Mouse (Mus musculus) heart, adult 8-10 months (tissue): ENCODE data around the gene Sh2b2. TPM values are rescaled to one million over a fixed set of nuclear protein-coding genes. Genes with fewer than 3 reads are reported as not detected.
"Not testable (repeated sequence)": the region's sequence is repeated elsewhere in the genome, so short reads cannot be mapped to it uniquely, and the experiment has no call there.

ENCODE experiments used
- DNase-seq: peaks from one replicate; pipeline ENCODE4 v3.0.0; 2022; ENCODE audit warnings: low spot score
- total RNA-seq, 4 experiments: library from RNA; stranded (reverse); gene quantifications; 2 replicates each; pipeline ENCODE4 v1.2.4; 2022

The Sh2b2 gene
- total RNA-seq, 4 experiments from 2014 or later = 0.24 to 0.82 (median 0.53) TPM

DNA sequence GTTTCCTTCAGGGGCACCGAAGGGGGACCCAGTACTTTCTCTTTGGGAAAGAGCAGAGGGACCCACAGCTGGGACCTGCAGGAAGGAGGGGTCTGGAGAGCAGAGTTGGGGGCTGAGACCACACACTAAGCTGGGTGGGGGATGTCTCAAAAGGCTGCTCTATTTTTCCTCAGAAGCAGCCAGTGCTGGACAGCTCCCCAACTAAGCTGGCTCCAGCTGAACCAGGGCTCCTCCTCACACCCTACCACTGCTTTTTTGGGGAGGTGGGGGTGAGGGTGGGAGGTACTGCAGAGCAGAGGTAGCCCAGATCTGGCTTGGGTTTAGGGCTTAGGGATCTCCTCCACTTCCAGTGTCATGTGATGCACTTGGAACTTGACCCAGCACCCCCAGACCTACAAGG lies 6.0 kb downstream of the Sh2b2 start:
- no peak for DNase-seq

- DNase-seq = no peak
These were observed 8.7 kb downstream of the Sh2b2 start for GRCm38 (mm10) chr5:136237607-136238006.

DNA sequence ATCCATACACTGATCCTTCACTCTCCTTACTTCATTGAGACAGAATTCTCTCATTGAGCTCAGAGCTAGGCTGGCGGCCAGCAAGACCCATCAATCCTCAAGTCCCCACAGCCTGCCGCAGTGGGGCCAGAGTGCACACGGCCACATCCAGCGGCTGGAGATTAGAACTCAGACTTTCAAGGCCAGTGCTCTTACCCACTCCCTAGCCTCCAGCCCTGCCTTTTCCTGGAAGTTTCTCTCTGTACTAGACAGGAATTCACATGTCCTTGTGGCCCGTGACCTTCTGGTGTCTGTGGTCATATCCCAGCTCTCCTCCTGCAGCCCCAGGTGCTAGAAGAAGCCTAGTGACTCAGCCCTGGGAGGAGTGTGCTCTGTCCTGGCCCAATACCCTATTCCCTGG lies 9.7 kb downstream of the Sh2b2 start:
- no peak for DNase-seq

DNA sequence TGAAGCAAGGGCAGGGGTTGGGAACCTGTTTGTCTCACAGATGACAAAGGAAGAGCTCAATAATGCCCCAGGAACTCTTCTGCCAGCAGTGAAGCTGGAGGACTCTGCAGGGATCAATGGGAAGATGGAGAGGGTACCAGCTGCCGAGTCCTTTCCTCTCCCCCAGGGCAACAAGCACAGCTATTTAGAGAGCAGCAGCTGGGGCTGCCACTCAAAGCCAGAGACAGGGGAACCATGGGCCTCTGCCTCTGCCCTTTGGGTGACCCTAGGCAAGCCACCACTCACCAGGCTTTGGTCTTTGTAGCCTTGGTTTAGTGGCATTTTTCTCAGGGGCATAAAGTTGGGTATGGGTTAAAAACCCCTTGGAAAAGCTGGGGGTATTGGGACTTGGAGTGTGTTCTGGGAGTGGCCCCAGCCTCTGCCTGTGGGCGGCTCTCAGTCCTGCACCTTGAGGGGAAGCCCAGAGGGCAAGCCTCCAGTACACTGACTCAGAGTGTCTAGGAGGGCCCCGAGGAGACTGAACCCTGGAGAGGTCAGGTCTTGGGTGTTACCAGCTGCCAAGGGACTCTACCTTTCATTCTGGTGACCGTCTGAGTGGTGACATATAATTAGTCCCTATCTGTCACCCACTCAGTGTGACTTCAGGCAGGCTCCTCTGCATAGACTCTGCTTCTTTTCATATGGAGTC lies 15.9 kb downstream of the Sh2b2 start:
- DNase-seq = no peak

- DNase-seq = no peak
These were observed 20.0 kb downstream of the Sh2b2 start for GRCm38 (mm10) chr5:136226246-136226876.

DNA sequence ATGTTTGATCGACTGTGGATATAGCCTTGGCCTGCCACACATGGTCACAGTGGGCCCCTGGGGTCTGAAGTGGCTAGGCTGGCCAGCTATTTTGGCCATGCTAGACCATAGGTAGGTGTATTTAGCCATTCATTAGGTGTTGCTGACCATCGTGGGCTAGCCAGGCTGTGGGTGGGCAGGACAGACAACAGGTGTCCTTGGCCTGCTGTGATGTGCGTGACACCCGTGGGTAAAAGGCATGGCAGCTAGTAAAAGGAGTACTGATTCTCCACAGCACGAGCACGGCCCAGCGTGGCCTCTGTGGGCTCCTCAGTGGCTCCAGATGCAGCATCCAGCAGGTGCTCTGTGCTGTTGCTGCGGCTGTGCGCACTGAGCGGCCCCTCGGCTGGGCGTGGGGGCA lies 27.8 kb downstream of the Sh2b2 start:
- no peak for DNase-seq

DNA sequence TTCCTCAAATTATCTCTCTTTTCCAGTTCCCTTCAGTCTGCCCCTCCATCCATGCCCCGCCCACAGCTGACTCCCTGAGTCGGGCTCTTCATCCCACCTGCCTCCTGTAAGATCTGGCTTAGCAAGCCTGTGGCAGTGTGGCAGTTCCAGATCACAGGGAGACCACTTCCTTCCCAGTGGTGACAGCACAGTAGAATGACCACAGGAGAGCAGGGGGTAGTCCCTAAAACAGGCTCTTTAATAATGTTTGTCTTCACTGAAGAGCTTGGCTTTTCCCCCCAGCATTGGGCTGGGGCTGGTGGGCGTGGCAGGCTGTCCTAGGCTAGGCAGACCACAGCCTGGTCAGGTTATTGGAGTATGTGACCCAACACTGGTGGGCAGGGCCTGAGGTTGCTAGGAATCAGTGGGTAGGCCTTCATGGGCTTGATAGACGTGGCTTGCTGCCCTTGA lies 28.4 kb downstream of the Sh2b2 start:
- no peak for DNase-seq

DNA sequence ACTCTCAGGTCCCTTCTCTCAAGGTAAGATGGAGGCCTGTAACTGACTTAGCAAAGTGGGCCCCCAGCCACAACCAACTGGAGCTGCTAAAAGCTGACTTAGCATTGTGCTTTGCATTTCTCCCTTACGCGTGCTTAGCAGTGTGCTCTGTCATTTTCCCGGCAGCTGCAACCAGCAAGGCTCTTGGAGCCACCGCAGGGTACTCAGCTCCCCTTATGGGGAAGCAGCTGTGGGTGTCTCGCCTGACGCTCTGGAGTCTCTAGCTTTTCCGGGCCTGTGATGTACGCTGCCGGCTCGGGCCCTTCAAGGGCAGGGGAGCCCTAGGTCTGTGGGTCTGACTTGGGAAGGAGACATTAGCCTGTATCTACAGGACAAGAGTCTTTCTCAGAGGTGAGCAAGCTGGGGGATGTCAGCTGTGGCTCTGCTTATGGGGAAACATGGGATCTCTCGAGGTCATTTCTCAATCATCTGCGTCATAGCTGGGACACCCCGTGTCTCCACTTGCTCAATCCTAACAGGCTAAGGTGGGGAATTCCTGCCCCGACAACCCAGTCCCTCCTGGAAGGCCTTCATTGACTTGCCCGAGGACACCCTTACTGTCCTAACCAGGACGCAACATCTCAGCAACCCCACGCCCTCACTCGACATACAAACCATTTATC lies 29.2 kb downstream of the Sh2b2 start:
- DNase-seq = no peak

DNA sequence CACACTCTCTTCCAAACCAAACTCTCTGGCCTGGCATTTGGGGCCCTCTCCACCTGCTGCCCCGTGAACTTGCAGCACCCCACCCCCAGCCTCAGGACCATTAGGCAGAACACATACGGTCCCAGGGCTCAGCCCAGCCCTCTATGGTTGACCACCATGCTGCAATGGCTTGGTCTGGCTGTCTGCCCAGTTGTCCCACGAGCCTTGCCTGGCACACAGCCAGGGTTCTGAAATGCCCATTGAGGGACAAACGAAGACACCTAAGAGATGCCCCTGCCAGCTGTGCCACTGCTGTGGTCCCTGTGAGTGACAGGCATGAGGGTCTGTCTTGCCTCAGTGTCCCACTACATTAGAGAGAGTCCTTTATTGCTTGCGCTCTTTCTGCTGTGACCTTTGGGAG lies 30.4 kb downstream of the Sh2b2 start:
- DNase-seq = no peak

GRCm38 (mm10) chr5:136215211-136215610 lies 31.1 kb downstream of the Sh2b2 start:
- DNase-seq = no peak

DNA sequence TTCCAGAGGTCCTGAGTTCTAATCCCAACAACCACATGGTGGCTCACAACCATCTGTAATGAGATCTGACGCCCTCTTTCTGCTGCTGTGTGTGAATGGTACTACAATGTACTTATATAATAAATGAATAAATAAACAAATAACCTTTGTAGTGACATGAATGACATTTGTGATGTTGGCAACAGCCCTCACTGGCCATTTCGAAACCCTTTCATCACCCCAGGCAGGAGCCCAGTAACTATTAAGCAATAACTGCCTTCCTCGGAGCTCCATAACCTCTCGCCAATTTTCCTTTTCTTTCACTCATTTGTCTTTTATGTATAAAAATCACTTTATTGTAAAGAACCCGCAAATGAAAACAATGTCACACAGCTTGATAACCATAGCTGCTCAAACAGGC lies 32.6 kb downstream of the Sh2b2 start:
- no peak for DNase-seq

GRCm38 (mm10) chr5:136212716-136213115 lies 33.6 kb downstream of the Sh2b2 start:
- DNase-seq = no peak

GRCm38 (mm10) chr5:136211341-136212102 lies 34.8 kb downstream of the Sh2b2 start:
- DNase-seq = not testable (repeated sequence)

DNA sequence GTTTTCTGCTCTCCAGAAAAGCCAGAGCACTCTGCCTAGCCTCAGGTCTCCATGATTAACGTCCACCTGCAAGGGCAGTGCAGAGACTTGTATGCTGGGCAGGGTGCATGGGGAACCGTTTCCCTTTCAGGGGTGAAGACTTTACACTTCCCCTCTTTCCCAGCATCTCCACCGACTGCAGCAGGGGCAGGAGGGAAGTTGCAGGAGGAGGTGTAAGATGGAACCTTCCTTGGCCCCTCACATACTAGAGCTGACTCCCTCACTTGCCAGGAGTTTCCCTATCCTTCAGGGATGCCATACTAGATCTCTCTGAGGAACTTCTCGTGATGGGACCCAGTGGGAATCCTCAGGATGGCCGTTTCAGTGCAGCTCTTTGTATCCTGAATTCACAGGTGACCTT lies 35.8 kb downstream of the Sh2b2 start:
- DNase-seq = no peak

GRCm38 (mm10) chr5:136201832-136202231 lies 44.5 kb downstream of the Sh2b2 start:
- DNase-seq = peak; percentile 70

DNA sequence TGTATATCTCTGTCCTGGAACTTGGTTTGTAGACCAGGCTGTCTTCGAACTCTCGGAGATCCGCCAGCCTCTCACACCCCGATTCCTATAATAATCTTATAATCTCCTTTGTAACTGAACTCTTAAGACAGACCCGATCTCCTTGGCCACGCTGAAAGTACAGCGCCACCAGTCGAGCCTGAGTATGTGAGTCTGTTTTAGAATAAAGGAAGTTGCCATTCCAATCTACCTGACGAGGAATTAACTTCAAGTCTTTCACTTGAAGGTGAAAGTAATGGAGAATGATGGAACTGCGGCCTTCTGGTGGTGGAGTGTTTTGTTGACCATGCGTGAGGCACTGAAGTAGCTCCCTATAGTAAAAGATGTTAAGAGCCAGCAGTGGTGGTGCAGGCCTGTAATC lies 46.8 kb downstream of the Sh2b2 start:
- no peak for DNase-seq

DNA sequence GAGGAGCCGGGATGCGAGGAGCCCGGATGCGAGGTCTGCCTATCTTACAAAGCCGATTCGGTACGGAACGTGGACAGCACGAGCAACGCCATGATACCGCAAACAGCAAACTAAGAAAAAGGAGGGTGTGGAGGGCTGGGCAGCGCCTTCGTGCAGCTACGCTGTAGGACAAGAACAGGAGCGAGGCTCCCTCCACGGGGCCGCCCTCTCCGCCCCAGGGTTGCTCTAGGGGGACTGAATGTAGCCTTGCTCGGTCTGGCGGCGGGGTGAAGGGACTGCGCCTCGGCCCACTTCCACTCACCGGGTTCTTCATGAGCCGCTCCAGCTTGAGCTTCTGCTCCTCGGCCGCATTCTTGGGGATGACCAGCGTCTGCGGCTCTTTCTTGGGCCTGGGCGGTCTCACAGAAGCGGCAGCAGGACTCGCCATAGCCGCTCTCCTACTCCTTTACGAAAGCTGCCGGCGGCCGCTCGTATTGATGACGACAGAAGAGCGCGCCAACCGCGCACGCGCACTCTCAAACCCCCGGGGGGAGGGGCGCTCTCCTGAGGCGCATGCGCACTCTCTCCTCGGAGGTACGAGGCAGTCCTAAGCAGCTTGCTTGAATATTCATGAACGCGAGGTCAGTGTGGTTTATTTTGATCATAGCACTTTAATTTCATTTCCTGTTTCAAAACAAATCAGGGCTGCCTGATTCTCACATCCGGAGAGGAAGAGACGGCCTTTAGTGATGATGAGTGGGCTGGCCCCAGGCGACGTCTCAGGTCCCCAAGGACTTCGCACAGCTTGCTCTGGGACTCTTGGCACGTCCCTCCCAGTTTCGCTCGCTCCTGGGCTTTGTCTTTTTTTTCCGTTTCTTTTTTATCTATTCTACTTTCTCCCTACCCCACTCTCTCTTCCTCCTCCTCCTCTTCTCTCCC lies 47.6 kb downstream of the Sh2b2 start, which contains the start of gene Prkrip1:
Prkrip1 (minus strand) TSS at position 490 of the 918 bp plus-strand sequence.
- DNase-seq = peak; percentile 93

DNA sequence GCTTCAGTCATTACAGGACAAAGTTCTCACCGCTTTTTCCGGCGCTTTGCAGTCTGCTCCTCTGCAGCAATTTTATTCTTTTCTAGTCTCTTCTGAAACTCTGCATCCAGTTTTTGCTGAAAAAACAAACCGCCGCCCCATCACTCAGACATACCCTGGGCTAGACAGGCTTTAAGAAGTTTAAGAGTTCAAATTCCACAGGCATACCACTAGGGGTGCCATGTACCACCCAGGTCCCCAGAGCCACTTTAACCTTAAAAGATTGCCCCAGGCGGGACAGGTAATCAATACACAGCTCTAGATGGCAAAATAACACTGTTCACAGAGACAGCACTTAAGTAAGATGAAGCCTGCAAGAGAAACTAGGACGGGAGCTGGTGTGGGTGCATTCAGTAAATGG lies 54.5 kb downstream of the Sh2b2 start:
- no peak for DNase-seq

- peak; percentile 45 for DNase-seq
These were observed 59.6 kb downstream of the Sh2b2 start for GRCm38 (mm10) chr5:136186723-136187122.

DNA sequence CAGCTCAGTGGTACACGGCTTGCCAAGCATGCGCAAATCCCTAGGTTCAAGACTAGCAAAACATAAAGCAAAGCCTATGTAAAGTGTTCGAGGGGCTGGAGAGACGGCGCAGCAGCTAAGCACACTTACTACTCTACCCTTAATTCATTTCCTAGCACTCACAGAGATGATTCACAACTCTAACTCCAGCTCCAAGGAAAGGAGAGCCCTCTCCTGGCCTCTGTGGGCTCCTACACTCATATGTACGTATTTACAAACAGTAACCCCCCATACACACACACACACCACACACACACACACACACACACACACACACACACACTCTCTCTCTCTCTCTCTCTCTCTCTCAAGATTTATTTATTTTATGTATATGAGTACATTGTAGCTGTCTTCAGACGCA lies 62.6 kb downstream of the Sh2b2 start:
- no peak for DNase-seq

DNA sequence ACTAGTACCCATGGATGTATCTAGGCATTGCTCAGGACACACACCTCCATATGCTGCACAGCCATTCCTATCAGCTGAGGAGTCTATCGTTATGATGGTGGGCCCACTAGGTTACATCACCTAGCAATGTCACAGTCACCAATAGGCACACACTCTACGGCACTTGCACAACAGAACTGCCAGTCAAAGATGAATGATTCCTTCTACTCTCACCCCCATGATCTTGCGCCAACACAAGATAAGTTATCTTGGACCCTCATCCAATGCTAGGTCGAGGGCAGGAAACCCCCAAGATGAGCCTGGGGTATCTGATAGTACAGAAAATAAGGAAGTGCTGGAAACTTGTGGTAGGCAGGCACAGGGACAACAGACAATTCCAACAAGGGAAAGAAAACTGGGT lies 63.5 kb downstream of the Sh2b2 start:
- no peak for DNase-seq
